Mouse (Mus musculus) urinary bladder, postnatal 25 days (tissue): Measurements from ENCODE around the gene Tmem140.

Experiments used
- DNase-seq: peaks from one replicate; pipeline ENCODE4 v3.0.0; 2022; ENCODE audit warnings: low spot score

The Tmem140 gene

DNA sequence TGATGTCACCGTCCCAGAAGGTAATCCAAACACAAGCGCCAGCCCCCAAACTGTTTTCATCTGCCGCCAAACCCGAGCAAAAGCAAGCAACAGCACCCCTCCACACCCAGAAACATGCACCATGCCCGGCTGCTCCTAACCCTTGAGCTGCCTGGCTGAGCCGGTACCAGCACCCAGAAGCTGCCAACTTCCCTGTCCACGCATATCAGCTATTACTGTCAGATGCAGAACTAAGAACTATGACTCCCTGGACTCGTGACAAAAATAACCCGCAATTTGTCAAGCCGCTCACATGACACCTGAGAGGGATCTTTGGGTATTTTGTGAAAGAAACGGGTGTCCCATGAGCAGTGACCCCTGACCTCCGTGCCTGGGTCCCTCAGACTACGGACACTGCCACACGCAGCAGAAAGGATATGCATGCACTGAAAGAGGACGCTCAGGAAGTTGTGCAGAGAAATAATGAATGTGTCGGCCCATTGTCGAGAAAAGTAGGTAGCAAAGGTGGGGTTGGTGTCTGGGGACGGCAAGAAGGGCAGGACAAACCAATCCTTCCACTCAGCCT, 44.8 kb downstream of the Tmem140 start:
- no peak for DNase-seq

DNA sequence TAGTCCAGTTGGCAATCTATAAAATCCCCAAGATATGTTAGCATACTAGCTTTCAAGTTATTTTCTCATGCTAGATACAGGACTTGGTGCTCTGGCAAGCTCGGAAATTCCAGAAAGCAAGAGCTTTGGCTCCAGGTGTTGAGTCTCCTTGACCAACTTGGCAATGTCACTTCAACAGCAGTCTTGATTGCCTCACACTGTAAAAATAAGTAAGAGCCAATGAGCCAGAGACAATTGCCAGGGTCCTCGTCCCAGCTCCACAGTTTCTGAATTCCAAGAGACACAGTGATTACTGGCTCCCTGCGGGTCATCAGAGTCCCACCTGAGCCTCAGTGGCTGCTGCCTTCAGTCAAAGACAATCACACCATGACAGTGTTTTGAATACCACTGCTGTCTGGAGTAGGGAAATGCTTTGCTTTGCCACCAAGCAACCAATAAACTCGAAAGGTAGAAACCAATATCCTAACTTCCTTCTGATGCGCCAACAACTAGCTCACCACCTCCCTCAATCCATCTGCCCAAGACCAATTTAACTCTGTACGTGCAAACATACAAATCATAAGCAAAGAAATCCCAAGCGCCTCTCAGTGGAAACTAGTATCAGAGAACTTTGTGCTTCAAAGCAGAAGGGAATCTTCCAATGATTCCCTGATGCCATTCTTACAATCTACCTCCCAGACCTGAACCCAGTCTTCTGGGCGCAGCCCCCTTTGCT, 46.8 kb downstream of the Tmem140 start:
- no peak for DNase-seq

- DNase-seq = peak; percentile 95
These were observed 47.6 kb downstream of the Tmem140 start, which contains the start of gene Wdr91 for GRCm38 (mm10) chr6:34910371-34911219. Gene Wdr91, minus strand, starts transcription at chr6:34910876.

DNA sequence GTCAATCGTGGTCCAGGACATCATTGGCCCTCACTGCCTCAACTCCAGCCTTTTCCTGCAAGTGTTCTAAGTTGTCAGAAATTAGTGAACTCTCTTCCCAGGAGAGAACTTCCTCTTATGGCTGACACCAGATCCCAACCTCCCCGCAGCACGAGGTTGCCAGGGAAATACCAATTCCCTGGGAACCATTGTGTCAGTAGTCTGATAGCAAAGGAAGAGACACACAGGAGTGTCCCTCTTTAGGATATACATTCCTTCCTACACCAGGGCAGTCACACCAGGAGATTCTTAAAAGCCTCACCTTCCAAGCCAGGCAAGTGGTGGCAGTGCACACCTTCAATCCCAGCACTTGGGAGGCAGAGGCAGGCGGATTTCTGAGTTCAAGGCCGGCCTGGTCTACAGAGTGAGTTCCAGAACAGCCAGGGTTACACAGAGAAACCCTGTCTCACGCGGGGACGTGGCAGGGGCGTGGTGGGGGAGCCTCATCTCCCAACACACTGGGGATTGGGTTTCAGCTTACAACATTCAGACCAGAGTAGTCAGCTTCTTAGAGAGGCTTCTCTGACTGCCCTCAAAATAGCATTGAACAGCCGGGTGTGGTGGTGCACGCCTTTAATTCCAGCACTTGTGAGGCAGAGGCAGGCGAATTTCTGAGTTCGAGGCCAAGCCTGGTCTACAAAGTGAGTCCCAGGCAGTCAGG, 50.5 kb downstream of the Tmem140 start:
- DNase-seq = no peak

DNA sequence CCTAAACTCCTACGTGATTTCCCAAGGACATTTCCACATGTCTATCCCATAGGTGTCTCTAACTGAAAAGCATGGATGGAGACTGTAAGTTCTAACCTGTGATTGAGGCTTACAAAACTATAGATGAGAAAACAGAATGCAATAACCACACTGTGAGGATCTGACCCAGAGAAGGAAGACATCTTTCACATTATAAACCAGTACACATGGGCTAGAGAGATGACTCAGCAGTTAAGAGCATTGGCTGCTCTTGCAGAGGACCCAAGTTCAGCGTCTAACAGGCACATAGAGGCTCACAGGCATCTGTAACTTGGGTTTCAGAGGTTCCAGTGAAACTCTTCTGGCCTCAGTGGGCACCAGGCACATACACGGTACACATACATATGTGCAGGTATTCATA, 51.5 kb downstream of the Tmem140 start:
- no peak for DNase-seq

DNA sequence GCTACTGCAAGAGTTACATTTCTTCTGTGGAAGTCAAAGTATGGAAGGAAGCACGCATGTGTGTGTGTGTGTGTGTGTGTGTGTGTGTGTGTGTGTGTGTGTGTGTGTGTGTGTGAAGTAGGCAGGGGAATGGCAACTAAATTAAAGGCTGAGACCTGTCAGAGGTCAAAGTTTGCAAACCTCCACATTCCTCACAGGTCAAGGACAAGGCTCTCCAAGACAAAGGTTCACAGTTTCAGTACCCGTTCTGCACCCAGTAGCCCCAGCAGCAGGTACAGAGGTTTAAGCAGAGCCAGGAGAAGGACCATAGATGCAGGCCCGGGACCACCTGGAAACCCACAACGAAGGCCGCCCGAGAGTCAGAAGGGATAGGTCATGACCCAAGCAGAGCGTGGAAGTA, 56.2 kb downstream of the Tmem140 start:
- DNase-seq = no peak

- no peak for DNase-seq
These were observed 57.0 kb downstream of the Tmem140 start, which contains the start of gene Stra8 for GRCm38 (mm10) chr6:34919956-34920355. Gene Stra8, plus strand, starts transcription at chr6:34920163.

DNA sequence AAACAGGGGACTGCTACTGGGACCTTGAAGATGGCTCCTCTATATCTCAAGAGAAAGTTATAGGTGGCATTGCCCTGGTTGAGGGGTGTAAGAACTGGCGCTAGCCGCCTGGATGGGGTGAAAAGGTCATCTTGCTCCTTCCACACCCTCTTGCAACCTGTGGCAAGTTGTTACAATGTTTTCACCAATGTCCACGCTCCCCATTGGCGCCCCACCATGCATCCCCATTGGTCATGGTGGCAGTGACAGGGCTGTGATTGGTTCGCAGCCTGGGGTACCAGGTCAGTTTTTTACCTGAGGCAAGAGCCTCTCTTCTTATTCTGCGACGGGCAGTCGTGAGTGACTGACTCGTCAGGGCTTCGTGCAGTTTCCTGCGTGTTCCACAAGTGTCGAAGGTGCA, 57.7 kb downstream of the Tmem140 start:
- DNase-seq = no peak

GRCm38 (mm10) chr6:34921941-34922340, 59.0 kb downstream of the Tmem140 start:
- no peak for DNase-seq
